Comparison of ENCODE assay signal across 18 mouse cellular contexts in genomic region chr17:90252196-90252595, GRCm38 (mm10).
DNase-seq lines count a peak whose midpoint lies in the region; ATAC-seq lines count a peak whose summit lies in the region.
"Had no signal": no experiment of that assay in that cellular context is flagged by ENCODE, and none has a peak within 500 bp of the region (broad histone marks: within the 10 kb centered on the region; RNA-seq: fewer than 3 reads in every experiment).

No protein-coding gene starts in this region.

- H3K9me3 ChIP-seq in hindbrain, embryonic 14.5 days (ENCODE audit: control insufficient read depth, low read length): no peaks in the 10 kb centered on the region
- H3K9me3 ChIP-seq in hindbrain, embryonic 10.5 days: no peaks in the 10 kb centered on the region
- no peaks in the 10 kb centered on the region for H3K9me3 ChIP-seq in midbrain, embryonic 13.5 days
- H3K9me3 ChIP-seq: limb, embryonic 13.5 days had no signal

- H3K27ac ChIP-seq in hindbrain, embryonic 14.5 days: no peak overlapping the region
- no peak overlapping the region for H3K27ac ChIP-seq in hindbrain, embryonic 10.5 days
- H3K27ac ChIP-seq in midbrain, embryonic 13.5 days: 0 out of 2 replicates have a peak overlapping the region, but pooled peaks have one; percentile 44
- H3K27ac ChIP-seq: layer of hippocampus, adult 2 months; left cerebral cortex, adult 2 months; limb, embryonic 13.5 days had no signal

- WGBS in hindbrain, embryonic 14.5 days: 58% methylated on average over 1 of the region's 1 CpGs
- WGBS in hindbrain, embryonic 10.5 days: 79% methylated on average over 1 of the region's 1 CpGs
- 44% methylated on average over 1 of the region's 1 CpGs for WGBS in midbrain, embryonic 13.5 days

- DNase-seq in cerebellum, adult 11 months: peak; percentile 26
- DNase-seq in cerebellum, postnatal 4 days (ENCODE audit: low spot score in 2 of 2): no peak
- DNase-seq in hindbrain, embryonic 14.5 days (ENCODE audit: low spot score): no peak
- no peak for DNase-seq in hindbrain, embryonic 10.5 days (ENCODE audit: low spot score)
- DNase-seq in cerebellum, adult 8-10 months: peak; percentile 36
- no peak for DNase-seq in layer of hippocampus, adult 9-10 months (ENCODE audit: low spot score)
- no peak for DNase-seq in Muller cell, postnatal 12 days (ENCODE audit: inconsistent ontology term)
- DNase-seq: adrenal gland, postnatal 36 days; heart, adult 11 months; kidney, adult 9 months; lung, postnatal 36 days; thymus, postnatal 14 days had no signal

- H3K4me2 ChIP-seq in hindbrain, embryonic 14.5 days (replicated peaks): no peak overlapping the region
- H3K4me2 ChIP-seq in midbrain, embryonic 13.5 days (replicated peaks): no peak overlapping the region
- H3K4me2 ChIP-seq: limb, embryonic 13.5 days had no signal

- no peaks in the 10 kb centered on the region for H3K36me3 ChIP-seq in hindbrain, embryonic 14.5 days (replicated peaks; ENCODE audit: control insufficient read depth, insufficient read depth)
- H3K36me3 ChIP-seq in hindbrain, embryonic 10.5 days: no peaks in the 10 kb centered on the region
- no peaks in the 10 kb centered on the region for H3K36me3 ChIP-seq in midbrain, embryonic 13.5 days
- H3K36me3 ChIP-seq: limb, embryonic 13.5 days had no signal

- peak; percentile 55; the same call in 1 of the 2 replicates for ATAC-seq in hindbrain, embryonic 14.5 days (ENCODE audit: low FRiP score)
- 0 out of 2 replicates have a peak, but pooled peaks have one; percentile 27 for ATAC-seq in midbrain, embryonic 13.5 days
- ATAC-seq: activated CD4-positive, CD25-positive, alpha-beta regulatory T cell, adult 4 months had no signal

- H3K4me3 ChIP-seq in hindbrain, embryonic 14.5 days (replicated peaks; ENCODE audit: low read length): no peak overlapping the region
- H3K4me3 ChIP-seq in hindbrain, embryonic 10.5 days: no peak overlapping the region
- no peak overlapping the region for H3K4me3 ChIP-seq in midbrain, embryonic 13.5 days (replicated peaks)
- H3K4me3 ChIP-seq: layer of hippocampus, adult 2 months; left cerebral cortex, adult 2 months; limb, embryonic 13.5 days had no signal

- H3K27me3 ChIP-seq in hindbrain, embryonic 14.5 days (ENCODE audit: control insufficient read depth, insufficient read depth, low read length): no peaks in the 10 kb centered on the region
- no peaks in the 10 kb centered on the region for H3K27me3 ChIP-seq in hindbrain, embryonic 10.5 days (ENCODE audit: insufficient read depth, poor library complexity, severe bottlenecking)
- no peaks in the 10 kb centered on the region for H3K27me3 ChIP-seq in midbrain, embryonic 13.5 days
- H3K27me3 ChIP-seq: CH12.LX; limb, embryonic 13.5 days had no signal

- no peak overlapping the region for H3K9ac ChIP-seq in hindbrain, embryonic 14.5 days
- no peak overlapping the region for H3K9ac ChIP-seq in midbrain, embryonic 13.5 days (replicated peaks)
- H3K9ac ChIP-seq: limb, embryonic 13.5 days had no signal

- peaks cover 24% of the 10 kb centered on the region for H3K4me1 ChIP-seq in hindbrain, embryonic 14.5 days (replicated peaks; ENCODE audit: control insufficient read depth, insufficient read depth, low read length)
- 0 out of 2 replicates have a peak, but pooled peaks cover 8% of the 10 kb centered on the region for H3K4me1 ChIP-seq in hindbrain, embryonic 10.5 days (replicated peaks)
- H3K4me1 ChIP-seq in midbrain, embryonic 13.5 days (replicated peaks): peaks cover 32% of the 10 kb centered on the region
- H3K4me1 ChIP-seq: limb, embryonic 13.5 days had no signal

Comparison
In these comparisons a context has a peak if more than half of its experiments do, and no peak if none do; other contexts are left out.
1. DNase-seq: peak in cerebellum, adult 11 months (single experiment) and cerebellum, adult 8-10 months (single experiment); none in cerebellum, postnatal 4 days (0 of 2), hindbrain, embryonic 14.5 days (single experiment), hindbrain, embryonic 10.5 days (single experiment), layer of hippocampus, adult 9-10 months (single experiment) and Muller cell, postnatal 12 days (single experiment).